Mouse (Mus musculus) embryonic facial prominence, embryonic 10.5 days (tissue): ENCODE results near the gene Erc2. TPM values are rescaled to one million over a fixed set of nuclear protein-coding genes. Genes with fewer than 3 reads are reported as not detected.
A peak's percentile ranks its signal among the peaks of the same experiment; 100 is the strongest.

Experiments
- DNase-seq: peaks from one replicate; pipeline ENCODE4 v3.0.0-alpha.2; 2017; ENCODE audit warnings: low spot score
- H3K27ac ChIP-seq: fragments of 300-500 bp; sonication (generic); replicated peaks from 2 replicates; pipeline ENCODE4 v1.5.1; 2016; ENCODE audit warnings: mild to moderate bottlenecking
- H3K27me3 ChIP-seq: fragments of 300-500 bp; sonication (generic); replicated peaks from 2 replicates; pipeline ENCODE4 v1.6.1; 2016; ENCODE audit warnings: low read depth, mild to moderate bottlenecking; ENCODE audit not compliant: poor library complexity, severe bottlenecking
- H3K36me3 ChIP-seq: fragments of 300-500 bp; sonication (generic); replicated peaks from 2 replicates; pipeline ENCODE4 v1.6.1; 2016; ENCODE audit warnings: mild to moderate bottlenecking, moderate library complexity
- H3K4me1 ChIP-seq: fragments of 300-500 bp; sonication (generic); 2 replicates; pipeline ENCODE4 v1.6.1; 2016
- H3K4me3 ChIP-seq: fragments of 300-500 bp; sonication (generic); 2 replicates; pipeline ENCODE4 v1.5.1; 2016; ENCODE audit warnings: mild to moderate bottlenecking, moderate library complexity
- H3K9me3 ChIP-seq: fragments of 300-500 bp; sonication (generic); 2 replicates; pipeline ENCODE4 v1.6.1; 2016; ENCODE audit warnings: mild to moderate bottlenecking
- WGBS: fragments of 180-500 bp; shearing (Covaris S2); methylation state at CpG from one replicate; pipeline ENCODE4 v1.1.7; 2016; 5-methylcytosine and 5-hydroxymethylcytosine counted together
- polyA plus RNA-seq: library from polyadenylated mRNA; unstranded; fragments of >200 nt; fragmentation: Nextera tagmentation; extraction: Ambion mirVana; gene quantifications from 2 replicates; pipeline ENCODE4 v1.2.1, GENCODE M21; 2016

Gene Erc2
- polyA plus RNA-seq, 1 experiment from 2014 or later: 7.2 TPM

GRCm38 (mm10) chr14:28409796-28410347 lies 787.6 kb downstream of the Erc2 start:
- no peak overlapping the region for H3K27ac ChIP-seq
- H3K4me1 ChIP-seq: peaks cover 26% of the 10 kb centered on the region
- WGBS: 88% methylated on average over 4 of the region's 4 CpGs
- DNase-seq: no peak
- no peaks in the 10 kb centered on the region for H3K27me3 ChIP-seq
- H3K4me3 ChIP-seq: no peak overlapping the region
- H3K36me3 ChIP-seq: no peaks in the 10 kb centered on the region
- H3K9me3 ChIP-seq: no peaks in the 10 kb centered on the region

DNA sequence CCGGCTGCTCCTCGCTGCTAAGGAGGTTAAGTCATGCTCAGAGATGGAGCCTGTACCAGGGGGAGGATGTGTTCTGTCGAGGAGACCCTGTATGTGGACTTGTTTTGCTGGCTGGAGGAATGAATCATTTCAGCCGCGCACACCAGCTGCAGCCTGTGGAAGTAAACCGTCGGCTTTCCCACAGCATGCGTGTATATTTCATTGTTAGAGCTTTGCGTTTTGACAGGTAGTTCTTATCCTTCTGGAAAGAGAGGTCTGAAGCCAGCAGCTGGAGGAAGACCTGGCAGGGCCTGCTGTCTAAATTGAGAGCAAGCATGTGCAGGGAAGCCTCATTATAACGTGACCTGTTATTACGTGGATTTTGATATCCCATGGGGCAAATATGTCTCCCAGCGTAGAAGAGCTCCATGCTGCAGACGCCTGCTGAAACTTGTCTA lies 788.6 kb downstream of the Erc2 start:
- H3K27me3 ChIP-seq: no peaks in the 10 kb centered on the region
- H3K4me1 ChIP-seq: peaks cover 24% of the 10 kb centered on the region
- no peaks in the 10 kb centered on the region for H3K9me3 ChIP-seq
- 67% methylated on average over 13 of the region's 13 CpGs for WGBS
- no peak overlapping the region for H3K4me3 ChIP-seq
- no peak overlapping the region for H3K27ac ChIP-seq
- no peaks in the 10 kb centered on the region for H3K36me3 ChIP-seq
- DNase-seq: no peak

DNA sequence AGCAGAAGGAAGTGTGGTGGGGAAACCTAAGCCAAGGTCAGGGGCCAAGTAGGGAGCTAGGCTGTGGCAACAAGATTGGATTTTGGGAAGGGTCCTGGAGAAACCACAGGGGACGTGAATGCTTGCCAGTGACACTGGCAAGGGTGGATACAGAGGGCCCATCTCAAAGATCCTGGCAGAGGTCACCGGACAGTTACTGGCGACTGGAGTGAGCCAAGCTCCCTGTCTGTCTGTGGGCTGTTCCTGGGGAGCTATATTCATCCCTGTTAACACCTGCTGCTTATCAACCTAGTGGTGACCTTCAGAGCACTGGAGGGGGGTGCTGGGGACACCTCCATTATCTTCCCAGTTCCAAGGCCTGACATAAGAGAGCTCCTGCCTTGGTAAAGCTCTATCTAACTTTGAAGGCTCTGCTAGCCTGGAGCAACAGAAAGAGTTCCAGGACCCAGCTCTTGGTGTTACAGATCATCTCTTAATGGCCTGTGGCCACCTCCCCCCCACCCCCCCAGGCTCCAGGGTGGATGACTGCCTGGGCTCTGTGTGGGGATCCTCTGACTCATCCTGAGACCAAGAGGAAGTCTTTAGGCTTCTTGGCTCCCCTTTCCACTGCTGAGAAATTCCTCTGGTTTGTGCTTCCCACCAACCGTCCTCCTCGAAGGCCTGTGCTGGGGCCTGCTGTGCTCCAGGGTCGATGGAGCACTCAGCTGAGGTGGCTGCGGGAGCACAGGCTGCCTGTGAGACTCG lies 790.2 kb downstream of the Erc2 start:
- no peak overlapping the region for H3K4me3 ChIP-seq
- peaks cover 36% of the 10 kb centered on the region for H3K4me1 ChIP-seq
- no peak for DNase-seq
- peak overlapping the region; percentile 76 for H3K27ac ChIP-seq
- no peaks in the 10 kb centered on the region for H3K36me3 ChIP-seq
- WGBS: 75% methylated on average over 8 of the region's 8 CpGs
- no peaks in the 10 kb centered on the region for H3K9me3 ChIP-seq
- no peaks in the 10 kb centered on the region for H3K27me3 ChIP-seq

DNA sequence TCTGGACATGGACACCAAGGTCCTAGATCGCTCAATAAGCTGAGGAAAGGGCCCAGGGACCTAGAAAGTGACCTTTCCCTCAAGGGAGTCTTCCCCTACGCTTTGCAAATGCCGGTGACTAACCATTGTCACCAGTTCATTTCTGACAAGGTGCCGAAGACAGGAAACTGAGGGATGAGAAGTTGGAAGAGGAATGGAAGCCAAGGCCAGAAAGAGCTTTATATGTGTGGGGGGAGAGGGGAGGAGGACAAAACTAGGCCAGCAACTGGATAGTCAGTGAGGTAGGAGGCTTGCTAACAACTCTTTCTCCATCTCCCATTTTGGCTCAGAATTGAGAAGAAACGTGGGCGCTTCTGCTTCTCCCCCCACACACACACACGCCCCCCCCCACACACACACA lies 791.3 kb downstream of the Erc2 start:
- no peaks in the 10 kb centered on the region for H3K36me3 ChIP-seq
- 82% methylated on average over 7 of the region's 7 CpGs for WGBS
- 0 out of 2 replicates have a peak overlapping the region, but pooled peaks have one; percentile 51 for H3K27ac ChIP-seq
- no peak overlapping the region for H3K4me3 ChIP-seq
- DNase-seq: no peak
- H3K4me1 ChIP-seq: peaks cover 47% of the 10 kb centered on the region
- H3K27me3 ChIP-seq: no peaks in the 10 kb centered on the region
- H3K9me3 ChIP-seq: no peaks in the 10 kb centered on the region

DNA sequence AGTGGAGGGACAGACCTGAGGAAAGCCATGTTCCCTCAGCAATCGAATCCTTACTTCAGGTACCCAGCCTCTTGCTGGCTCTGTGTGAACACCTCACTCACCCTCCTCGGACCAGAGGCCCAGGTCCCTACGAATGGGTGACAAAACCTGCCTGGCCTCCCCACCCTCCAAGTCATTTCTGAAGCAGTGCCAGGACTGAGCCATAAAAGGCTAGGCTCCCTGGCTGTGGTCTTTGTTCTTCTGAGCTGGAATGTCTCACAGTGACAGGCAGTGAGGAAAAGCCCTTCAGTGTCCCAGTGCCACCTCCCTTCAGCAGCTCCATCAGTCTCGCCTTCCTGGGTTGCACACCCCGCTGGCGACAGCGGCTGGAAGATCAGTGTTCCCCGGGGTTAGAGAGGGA lies 794.8 kb downstream of the Erc2 start:
- H3K4me3 ChIP-seq: no peak overlapping the region
- H3K36me3 ChIP-seq: no peaks in the 10 kb centered on the region
- no peaks in the 10 kb centered on the region for H3K9me3 ChIP-seq
- peaks cover 53% of the 10 kb centered on the region for H3K4me1 ChIP-seq
- peak overlapping the region; percentile 62 for H3K27ac ChIP-seq
- 33% methylated on average over 8 of the region's 8 CpGs for WGBS
- no peaks in the 10 kb centered on the region for H3K27me3 ChIP-seq
- no peak for DNase-seq

GRCm38 (mm10) chr14:28418497-28418896 lies 796.3 kb downstream of the Erc2 start:
- Histone ChIP-seq H3K9me3 (no peaks in the 10 kb centered on the region), H3K4me3 (no peak overlapping the region), H3K4me1 (peaks cover 39% of the 10 kb centered on the region), H3K27ac (peak overlapping the region; percentile 52), H3K36me3 (no peaks in the 10 kb centered on the region), H3K27me3 (no peaks in the 10 kb centered on the region)
- DNase-seq: peak; percentile 52
- 50% methylated on average over 4 of the region's 4 CpGs for WGBS

- H3K27me3 ChIP-seq: no peaks in the 10 kb centered on the region
- DNase-seq: no peak
- no peaks in the 10 kb centered on the region for H3K9me3 ChIP-seq
- H3K27ac ChIP-seq: no peak overlapping the region
- H3K4me3 ChIP-seq: no peak overlapping the region
- H3K4me1 ChIP-seq: peaks cover 37% of the 10 kb centered on the region
- H3K36me3 ChIP-seq: no peaks in the 10 kb centered on the region
- 72% methylated on average over 9 of the region's 9 CpGs for WGBS
Observed at GRCm38 (mm10) chr14:28419188-28419587, 797.0 kb downstream of the Erc2 start.

DNA sequence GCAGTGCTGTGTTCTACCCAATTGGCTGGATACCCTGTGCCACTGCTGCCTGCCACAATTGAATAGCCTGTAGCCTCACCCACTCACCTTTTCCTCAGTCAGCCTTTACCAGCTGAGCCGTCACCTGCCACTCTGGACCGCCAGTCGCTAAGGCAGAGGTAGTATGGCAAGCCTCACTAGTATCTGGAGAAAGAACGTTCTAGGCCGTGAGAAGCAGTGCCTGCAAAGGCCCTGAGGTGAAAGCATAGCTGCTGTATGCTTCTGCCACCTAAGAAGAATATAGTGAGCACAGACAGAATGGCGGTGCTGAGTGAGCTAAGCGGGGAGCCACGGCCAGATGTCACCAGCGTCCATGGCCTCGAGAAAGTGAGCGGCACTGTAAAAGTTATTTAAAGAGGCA lies 798.4 kb downstream of the Erc2 start:
- H3K27ac ChIP-seq: no peak overlapping the region
- no peaks in the 10 kb centered on the region for H3K27me3 ChIP-seq
- 89% methylated on average over 11 of the region's 11 CpGs for WGBS
- H3K9me3 ChIP-seq: no peaks in the 10 kb centered on the region
- DNase-seq: no peak
- H3K4me3 ChIP-seq: no peak overlapping the region
- H3K4me1 ChIP-seq: peaks cover 37% of the 10 kb centered on the region
- no peaks in the 10 kb centered on the region for H3K36me3 ChIP-seq

DNA sequence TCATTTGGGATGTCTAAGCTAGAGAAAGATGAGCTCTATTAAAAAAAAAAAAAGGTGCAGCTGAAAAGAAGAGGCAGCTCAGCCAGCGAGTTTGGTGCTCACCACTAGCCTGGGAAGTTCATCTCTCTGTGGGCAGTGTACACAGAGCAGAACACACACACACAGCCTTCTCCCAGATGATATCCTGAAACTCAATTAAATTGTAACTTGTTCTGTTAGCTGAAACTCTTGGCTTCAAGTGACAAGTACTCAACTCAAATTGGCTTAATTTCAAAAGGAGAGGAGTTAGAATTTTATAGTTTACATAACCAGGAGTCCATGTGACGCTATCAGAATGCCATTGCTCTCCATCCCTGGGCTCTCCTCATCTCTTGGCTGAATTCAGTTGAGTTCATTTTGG lies 804.4 kb downstream of the Erc2 start:
- Histone ChIP-seq H3K36me3 (no peaks in the 10 kb centered on the region), H3K27me3 (no peaks in the 10 kb centered on the region), H3K9me3 (no peaks in the 10 kb centered on the region), H3K27ac (no peak overlapping the region), H3K4me3 (no peak overlapping the region), H3K4me1 (no peaks in the 10 kb centered on the region)
- WGBS: 85% methylated on average over 2 of the region's 2 CpGs
- DNase-seq: no peak

DNA sequence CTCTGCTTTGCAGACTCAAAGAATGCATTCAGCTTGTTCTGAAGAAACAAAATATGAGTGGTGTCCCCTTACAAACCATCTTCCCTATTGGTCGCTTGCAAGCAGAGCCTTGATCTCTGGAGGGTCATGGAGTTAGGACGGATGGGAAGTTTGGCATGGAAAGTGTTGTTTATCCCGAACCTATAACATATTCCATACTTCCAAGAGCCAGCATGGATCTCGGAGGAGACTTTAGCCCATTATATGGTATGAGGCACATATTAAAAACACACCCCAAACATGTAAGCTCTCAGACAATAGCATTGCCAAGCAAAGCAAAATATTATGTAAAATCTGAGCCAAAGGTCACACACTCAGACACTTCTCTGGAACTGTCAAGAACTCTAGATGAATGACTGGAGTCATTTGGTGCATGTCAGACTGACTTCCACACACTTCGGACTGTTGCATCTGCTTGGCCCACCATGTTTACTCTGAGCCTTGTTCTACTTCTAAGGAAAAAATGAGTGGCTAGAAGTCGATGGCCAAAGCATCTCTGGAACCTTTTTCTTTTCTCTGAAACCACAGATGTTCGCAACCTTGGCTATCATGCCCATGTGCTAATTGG lies 809.6 kb downstream of the Erc2 start:
- H3K27me3 ChIP-seq: no peaks in the 10 kb centered on the region
- no peak overlapping the region for H3K27ac ChIP-seq
- H3K9me3 ChIP-seq: no peaks in the 10 kb centered on the region
- no peak overlapping the region for H3K4me3 ChIP-seq
- H3K36me3 ChIP-seq: no peaks in the 10 kb centered on the region
- H3K4me1 ChIP-seq: peaks cover 14% of the 10 kb centered on the region
- no peak for DNase-seq
- WGBS: 85% methylated on average over 7 of the region's 7 CpGs

- WGBS: 57% methylated on average over 7 of the region's 7 CpGs
- Histone ChIP-seq H3K4me1 (peaks cover 24% of the 10 kb centered on the region), H3K27ac (no peak overlapping the region)
Observed at GRCm38 (mm10) chr14:28434996-28435395, 812.8 kb downstream of the Erc2 start.

GRCm38 (mm10) chr14:28439171-28439570 lies 816.9 kb downstream of the Erc2 start:
- WGBS: 65% methylated on average over 6 of the region's 6 CpGs
- Histone ChIP-seq H3K4me1 (peaks cover 49% of the 10 kb centered on the region), H3K36me3 (no peaks in the 10 kb centered on the region), H3K27ac (no peak overlapping the region), H3K27me3 (peaks cover 11% of the 10 kb centered on the region), H3K9me3 (no peaks in the 10 kb centered on the region), H3K4me3 (no peak overlapping the region)
- no peak for DNase-seq

More at GRCm38 (mm10) chr14:28434996-28435395, 812.8 kb downstream of the Erc2 start:
- Histone ChIP-seq H3K4me3 (no peak overlapping the region), H3K27me3 (no peaks in the 10 kb centered on the region), H3K36me3 (no peaks in the 10 kb centered on the region), H3K9me3 (no peaks in the 10 kb centered on the region)
- DNase-seq: no peak
